In the genomic region with DNA sequence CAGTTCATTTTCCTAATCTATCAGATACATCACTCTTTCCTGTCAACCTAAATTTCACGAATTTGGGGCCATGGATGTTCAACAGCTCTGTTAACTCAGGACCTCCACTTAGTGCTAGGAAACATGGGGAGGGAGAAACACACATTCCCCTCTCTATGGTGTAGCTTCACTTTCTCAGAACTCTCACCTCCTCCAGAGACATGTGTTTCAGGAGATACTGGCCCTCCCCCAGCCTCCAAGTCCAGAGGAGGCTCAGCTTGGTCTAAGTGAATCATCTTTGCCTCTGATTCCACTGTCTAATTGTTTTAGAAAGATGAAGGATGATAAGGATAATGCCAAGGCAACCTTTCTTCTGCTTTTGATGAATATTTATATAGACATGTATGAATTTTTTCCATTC, we compare ENCODE assay signal across 12 mouse cellular contexts.
"Had no signal": no experiment of that assay in that cellular context is flagged by ENCODE, and none has a peak within 500 bp of the region (broad histone marks: within the 10 kb centered on the region; RNA-seq: fewer than 3 reads in every experiment).

No protein-coding gene starts in this region.

- ATAC-seq: intestine, embryonic 16.5 days; liver, postnatal 0 days; midbrain, embryonic 15.5 days had no signal

- DNase-seq: kidney, adult 2 months; kidney, postnatal 25 days; liver; liver, embryonic 13.5 days; liver, postnatal 0 days; lung, postnatal 14 days; retina, postnatal 1 day; right cerebral cortex, postnatal 4 days; spleen, adult 18-20 months; thymus, postnatal 36 days had no signal
